Mouse (Mus musculus) testis, postnatal 10 days (tissue): ENCODE results near the gene Ube2t.

ENCODE experiments used
- DNase-seq: peaks from one replicate; pipeline ENCODE4 v3.0.0; 2021; ENCODE audit warnings: low spot score

Gene Ube2t

GRCm38 (mm10) chr1:134962053-134962803, at the start of gene Ube2t:
Gene Ube2t, plus strand, starts transcription at chr1:134962565.
- peak; percentile 96 for DNase-seq

- DNase-seq: no peak
Observed at GRCm38 (mm10) chr1:134913535-134913934, 48.8 kb upstream of the Ube2t start.

GRCm38 (mm10) chr1:134915421-134915820, 46.9 kb upstream of the Ube2t start:
- DNase-seq: no peak

- no peak for DNase-seq
Observed at GRCm38 (mm10) chr1:134919010-134919409, 43.4 kb upstream of the Ube2t start.

GRCm38 (mm10) chr1:134932431-134932830, 29.9 kb upstream of the Ube2t start:
- no peak for DNase-seq

GRCm38 (mm10) chr1:134936335-134936734, 26.0 kb upstream of the Ube2t start:
- DNase-seq: no peak

- DNase-seq: no peak
Observed at GRCm38 (mm10) chr1:134938233-134938632, 24.1 kb upstream of the Ube2t start.

- DNase-seq: no peak
Observed at GRCm38 (mm10) chr1:134940863-134941262, 21.5 kb upstream of the Ube2t start.

GRCm38 (mm10) chr1:134942898-134943297, 19.5 kb upstream of the Ube2t start:
- no peak for DNase-seq

- DNase-seq: no peak
Observed at GRCm38 (mm10) chr1:134947590-134947989, 14.8 kb upstream of the Ube2t start.

- no peak for DNase-seq
Observed at GRCm38 (mm10) chr1:134949946-134950345, 12.4 kb upstream of the Ube2t start.

- DNase-seq: no peak
Observed at GRCm38 (mm10) chr1:134955050-134955636, 7.2 kb upstream of the Ube2t start.

GRCm38 (mm10) chr1:134955637-134956176, 6.7 kb upstream of the Ube2t start, which contains the start of gene Ppp1r12b:
Gene Ppp1r12b, minus strand, starts transcription at chr1:134955942.
- DNase-seq: peak; percentile 95

GRCm38 (mm10) chr1:134960634-134961033, 1.7 kb upstream of the Ube2t start:
- DNase-seq: no peak

GRCm38 (mm10) chr1:134962821-134963220, 456 bp downstream of the Ube2t start:
- no peak for DNase-seq

- DNase-seq: no peak
Observed at GRCm38 (mm10) chr1:134965430-134965829, 3.1 kb downstream of the Ube2t start.

GRCm38 (mm10) chr1:134972920-134973319, 10.6 kb downstream of the Ube2t start:
- DNase-seq: no peak

- peak; percentile 69 for DNase-seq
Observed at GRCm38 (mm10) chr1:134987173-134987961, 25.0 kb downstream of the Ube2t start.

- DNase-seq: no peak
Observed at GRCm38 (mm10) chr1:134987962-134988341, 25.6 kb downstream of the Ube2t start.

- DNase-seq: peak; percentile 83
Observed at GRCm38 (mm10) chr1:134989372-134989771, 27.0 kb downstream of the Ube2t start.

- no peak for DNase-seq
Observed at GRCm38 (mm10) chr1:134992046-134992645, 29.8 kb downstream of the Ube2t start.

GRCm38 (mm10) chr1:134994739-134995138, 32.4 kb downstream of the Ube2t start:
- DNase-seq: no peak
